Mouse (Mus musculus): ENCODE results near the gene Pcnx3.
A peak's percentile ranks its signal among the peaks of the same experiment; 100 is the strongest.

Pcnx3 gene

DNA sequence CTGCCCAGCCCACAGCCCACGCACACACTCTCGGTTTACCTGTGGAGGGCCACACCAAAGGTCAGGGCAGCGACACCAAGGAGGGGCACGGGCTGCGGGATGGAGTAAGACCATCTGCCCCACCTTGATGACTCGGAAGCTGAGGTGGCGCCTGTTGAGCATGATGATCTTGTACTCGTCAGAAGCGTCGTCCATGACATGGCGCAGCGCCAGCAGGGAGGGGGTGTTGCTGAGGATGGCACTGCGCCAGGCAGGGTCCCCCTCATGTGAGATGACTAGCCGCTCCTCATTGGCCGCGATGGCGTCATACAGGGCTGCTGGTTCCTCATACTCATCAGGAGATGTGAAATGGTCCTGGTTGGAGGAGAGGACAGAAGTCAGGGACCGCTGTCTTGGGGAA, 22.3 kb downstream of the Pcnx3 start:
- H3K27me3 ChIP-seq (ENCODE audit: control insufficient read depth, insufficient read depth, low read length, poor library complexity, severe bottlenecking): no peaks in the 10 kb centered on the region
- DNase-seq (ENCODE audit: low read depth, low spot score): no peak
- peaks cover 8% of the 10 kb centered on the region for H3K36me3 ChIP-seq (ENCODE audit: control insufficient read depth, insufficient read depth, low read length, poor library complexity, severe bottlenecking)

DNA sequence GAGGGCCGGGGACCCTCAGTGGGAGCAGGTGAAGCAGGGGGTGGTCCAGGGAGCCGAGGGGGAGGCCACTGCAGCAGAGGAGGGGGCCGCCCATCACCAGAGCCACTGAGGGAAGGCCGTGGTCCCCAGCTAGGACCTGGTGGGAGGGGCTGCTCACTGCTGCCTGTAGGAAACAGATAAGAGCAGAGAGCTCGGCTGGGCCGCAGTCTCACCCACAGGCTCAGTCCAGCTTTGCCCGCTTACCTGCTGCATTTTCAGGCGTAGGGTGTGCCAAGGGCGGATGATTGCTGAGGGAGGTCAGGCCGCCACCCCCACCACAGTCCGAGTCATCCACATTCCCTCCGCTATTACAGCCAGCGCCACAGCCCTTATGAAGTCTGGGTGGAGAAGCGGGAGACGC, 23.2 kb downstream of the Pcnx3 start:
- Histone ChIP-seq H3K36me3 (ENCODE audit: control insufficient read depth, insufficient read depth, low read length, poor library complexity, severe bottlenecking) (peaks cover 5% of the 10 kb centered on the region), H3K27me3 (ENCODE audit: control insufficient read depth, insufficient read depth, low read length, poor library complexity, severe bottlenecking) (no peaks in the 10 kb centered on the region)
- DNase-seq (ENCODE audit: low read depth, low spot score): no peak

DNA sequence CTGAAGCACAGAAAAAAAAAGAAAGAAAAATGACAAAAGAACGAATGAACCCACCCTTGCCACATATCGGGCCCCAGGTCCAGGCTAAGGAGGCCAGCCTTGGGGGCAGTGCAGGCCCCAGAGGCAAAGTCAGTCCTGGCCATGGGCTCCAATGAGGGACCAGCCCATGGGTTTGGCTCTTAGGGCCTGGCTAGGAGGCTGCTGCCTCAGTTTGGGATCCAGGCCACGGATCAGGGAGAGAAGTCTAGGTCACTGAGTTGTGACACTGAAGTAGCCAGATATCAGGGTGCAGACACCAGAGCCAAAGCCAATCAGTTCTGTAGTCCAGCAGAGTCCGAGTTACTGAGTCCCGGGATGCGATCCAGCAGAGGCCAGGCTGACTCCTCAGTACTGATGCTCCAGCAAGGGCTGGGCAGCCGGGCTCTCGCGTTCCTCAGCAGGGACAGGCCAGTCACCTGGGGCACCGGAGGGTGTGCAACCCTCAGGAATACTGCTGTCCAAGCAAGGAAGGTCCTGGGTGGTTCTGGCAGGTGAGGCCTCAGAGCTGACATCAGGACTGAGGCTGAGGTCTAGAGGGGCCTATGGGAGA, 23.9 kb downstream of the Pcnx3 start:
- no peaks in the 10 kb centered on the region for H3K27me3 ChIP-seq (ENCODE audit: control insufficient read depth, insufficient read depth, low read length, poor library complexity, severe bottlenecking)
- H3K36me3 ChIP-seq (ENCODE audit: control insufficient read depth, insufficient read depth, low read length, poor library complexity, severe bottlenecking): peaks cover 8% of the 10 kb centered on the region
- no peak for DNase-seq (ENCODE audit: low read depth, low spot score)

DNA sequence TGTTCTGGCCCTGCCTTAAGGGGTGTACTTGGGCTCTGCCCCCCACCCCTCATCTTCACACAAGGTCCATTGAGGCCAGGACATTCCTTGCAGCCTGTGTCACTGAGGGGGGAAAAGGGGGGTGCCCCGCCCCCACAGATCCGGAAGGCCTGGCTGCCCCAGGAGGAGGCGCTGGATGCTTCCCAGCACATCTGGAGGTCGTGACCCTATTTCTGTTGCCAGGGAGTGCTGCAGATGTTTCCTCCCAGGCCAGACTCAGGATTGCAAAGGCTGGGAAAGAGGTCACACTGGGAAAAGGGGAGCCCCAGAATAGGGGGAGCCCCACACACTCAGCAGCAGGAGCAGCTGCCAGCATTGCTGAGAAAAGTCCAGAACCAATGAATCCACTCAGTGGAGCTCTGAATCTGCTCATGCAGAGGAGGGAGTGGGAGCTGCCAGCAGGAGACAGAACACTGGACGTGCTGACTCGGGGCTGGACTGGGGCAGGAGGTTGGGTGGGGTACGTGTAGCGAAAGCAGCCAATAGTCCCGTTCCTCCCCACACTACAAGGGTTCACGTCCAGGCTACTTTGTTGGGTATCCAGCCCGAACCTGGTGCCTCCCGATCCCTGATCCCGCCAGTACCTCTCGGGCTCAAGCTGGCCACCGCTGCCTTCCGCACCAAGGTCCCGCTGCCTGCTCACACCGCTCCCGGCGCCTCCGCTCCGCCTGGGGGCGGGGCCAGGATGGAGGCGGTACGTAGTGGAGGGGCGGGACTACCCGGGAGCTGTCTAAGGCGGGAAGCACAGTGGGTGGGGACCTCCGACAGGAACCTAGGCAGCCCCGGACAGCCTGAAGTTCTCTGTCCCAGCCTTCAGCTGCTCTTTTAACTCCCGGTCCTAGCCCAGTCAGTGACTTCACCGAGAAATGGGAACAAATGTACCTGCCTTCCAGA, 25.5 kb downstream of the Pcnx3 start, which contains the start of gene Sipa1:
Gene Sipa1 (minus strand): TSS at position 727 of the 933 bp plus-strand sequence.
- no peaks in the 10 kb centered on the region for H3K27me3 ChIP-seq (ENCODE audit: control insufficient read depth, insufficient read depth, low read length, poor library complexity, severe bottlenecking)
- H3K36me3 ChIP-seq (ENCODE audit: control insufficient read depth, insufficient read depth, low read length, poor library complexity, severe bottlenecking): peaks cover 17% of the 10 kb centered on the region
- peak; percentile 91 for DNase-seq (ENCODE audit: low read depth, low spot score)

DNA sequence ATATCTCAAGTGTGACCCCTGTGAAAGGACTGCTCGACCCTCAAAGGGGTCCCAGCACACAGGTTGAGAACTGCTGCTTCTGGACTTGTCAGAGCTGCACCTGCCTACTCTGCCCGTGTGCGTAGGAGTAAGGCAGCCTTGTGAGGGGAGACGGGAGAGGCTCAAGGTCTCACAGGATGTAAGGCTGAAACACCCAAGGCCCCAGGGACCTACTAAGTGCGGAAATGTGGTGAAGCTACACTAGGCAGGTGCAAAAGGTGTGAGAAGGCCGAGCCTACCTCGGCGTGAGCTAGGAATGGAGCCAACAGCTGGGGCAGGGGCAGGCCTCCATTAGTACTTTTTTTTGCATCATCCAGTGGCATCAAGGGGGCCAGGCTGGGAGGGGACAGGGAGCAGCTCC, 26.4 kb downstream of the Pcnx3 start:
- peaks cover 23% of the 10 kb centered on the region for H3K36me3 ChIP-seq (ENCODE audit: control insufficient read depth, insufficient read depth, low read length, poor library complexity, severe bottlenecking)
- peak; percentile 91 for DNase-seq (ENCODE audit: low read depth, low spot score)
- no peaks in the 10 kb centered on the region for H3K27me3 ChIP-seq (ENCODE audit: control insufficient read depth, insufficient read depth, low read length, poor library complexity, severe bottlenecking)

DNA sequence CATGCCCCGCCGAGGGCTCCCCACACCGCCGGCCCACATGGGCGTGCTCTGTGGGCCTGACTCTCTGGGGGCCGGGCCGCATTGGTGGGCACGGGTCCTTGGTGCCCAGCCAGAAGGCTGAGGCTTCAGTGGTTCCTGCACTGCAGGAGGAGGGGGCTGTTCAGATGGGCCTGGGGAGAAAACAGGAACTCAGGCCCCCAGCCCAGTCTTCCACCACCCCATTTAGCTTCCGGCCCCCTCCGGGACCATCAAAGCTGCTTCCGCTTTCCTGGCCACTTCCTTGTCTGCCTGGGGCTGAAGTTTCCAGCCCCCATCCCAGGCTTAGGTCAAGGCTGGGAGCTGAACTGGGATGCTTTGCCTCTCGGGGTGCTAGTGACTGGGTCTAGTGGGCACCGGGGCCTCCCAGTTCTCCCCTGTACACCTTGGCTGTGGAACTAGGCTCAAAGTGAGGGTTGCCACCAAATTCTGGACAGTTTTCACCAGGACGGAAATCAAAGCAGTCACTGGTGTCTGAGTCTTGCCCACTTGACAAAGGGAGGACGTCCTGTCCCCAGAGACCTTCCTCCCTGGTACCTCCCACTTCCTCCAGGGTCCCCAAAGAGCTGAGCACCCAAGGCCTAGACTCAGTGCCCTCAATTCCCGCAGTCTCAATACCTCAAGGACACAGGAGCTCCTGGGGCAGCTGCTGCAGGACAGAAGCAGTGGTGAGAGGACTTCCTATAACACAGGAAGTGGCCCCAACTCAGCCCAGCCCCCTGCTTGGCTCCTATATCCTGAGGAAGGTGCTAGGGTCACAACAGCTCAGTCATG, 27.6 kb downstream of the Pcnx3 start:
- Histone ChIP-seq H3K36me3 (ENCODE audit: control insufficient read depth, insufficient read depth, low read length, poor library complexity, severe bottlenecking) (peaks cover 25% of the 10 kb centered on the region), H3K27me3 (ENCODE audit: control insufficient read depth, insufficient read depth, low read length, poor library complexity, severe bottlenecking) (no peaks in the 10 kb centered on the region)
- DNase-seq (ENCODE audit: low read depth, low spot score): peak; percentile 79

DNA sequence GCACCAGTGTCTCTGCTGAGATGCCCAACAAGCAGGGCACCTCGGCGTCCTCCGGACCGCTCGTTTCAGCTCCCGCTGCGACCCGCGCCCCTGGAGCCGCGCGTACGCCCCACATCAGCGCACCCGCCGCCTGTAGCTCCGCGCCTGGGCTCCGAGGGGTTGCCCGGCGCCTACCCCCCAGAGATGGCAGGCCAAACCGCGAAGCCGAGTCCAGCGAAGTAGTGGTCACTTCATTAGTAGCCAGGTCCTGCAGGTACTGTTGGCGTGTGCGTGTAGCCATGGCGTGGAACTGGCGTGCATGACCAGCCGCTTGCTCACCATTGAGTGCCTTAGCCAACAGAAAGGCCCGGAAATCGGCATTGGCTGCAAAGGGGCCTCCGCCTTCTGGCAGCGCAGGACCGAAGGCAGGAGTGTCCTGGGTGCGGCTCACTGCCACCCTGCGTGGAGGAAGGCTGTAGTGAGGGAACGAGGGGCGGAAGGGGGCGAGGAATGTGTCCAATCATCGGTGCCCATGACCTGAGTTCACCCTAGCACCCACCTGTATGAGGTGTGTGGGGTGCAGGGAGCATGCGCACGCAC, 33.9 kb downstream of the Pcnx3 start:
- Histone ChIP-seq H3K27me3 (ENCODE audit: control insufficient read depth, insufficient read depth, low read length, poor library complexity, severe bottlenecking) (no peaks in the 10 kb centered on the region), H3K36me3 (ENCODE audit: control insufficient read depth, insufficient read depth, low read length, poor library complexity, severe bottlenecking) (peaks cover 59% of the 10 kb centered on the region)
- DNase-seq (ENCODE audit: low read depth, low spot score): no peak

DNA sequence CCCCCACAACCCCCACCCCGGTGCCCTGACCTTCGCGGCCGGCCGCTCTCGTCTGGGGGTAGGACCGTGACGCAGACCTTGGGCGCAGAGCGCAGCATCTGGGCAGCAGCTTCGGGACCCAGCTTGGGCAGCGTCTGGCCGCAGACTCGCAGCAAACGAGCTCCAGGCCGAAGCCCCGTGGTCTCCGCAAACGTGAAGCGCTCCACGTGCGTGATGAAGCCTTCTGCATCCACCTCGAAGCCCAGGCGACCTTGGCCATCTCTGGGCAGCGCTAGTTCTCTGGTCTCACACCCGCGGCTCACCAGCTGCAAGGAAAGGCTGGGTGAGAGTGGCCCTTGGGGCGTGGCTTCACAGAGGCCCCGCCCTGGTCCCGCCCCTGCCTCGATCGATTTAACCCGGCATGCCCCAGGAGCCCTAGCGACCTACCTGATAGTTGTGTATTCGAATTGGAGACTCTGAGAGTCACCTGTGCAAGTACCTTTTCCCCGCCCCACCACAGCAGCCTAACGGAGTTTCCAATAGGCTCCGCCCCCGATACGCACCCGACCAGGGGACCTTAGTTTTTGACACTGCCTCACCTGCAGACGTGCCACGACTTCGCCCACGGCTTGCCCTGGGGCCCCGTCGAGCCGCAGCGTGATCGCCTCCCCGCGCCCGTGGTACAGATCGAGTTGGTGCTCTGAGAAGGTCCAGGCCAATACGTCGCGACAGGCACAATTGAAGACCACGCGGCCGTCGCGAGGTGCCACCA, 34.6 kb downstream of the Pcnx3 start:
- H3K36me3 ChIP-seq (ENCODE audit: control insufficient read depth, insufficient read depth, low read length, poor library complexity, severe bottlenecking): peaks cover 53% of the 10 kb centered on the region
- DNase-seq (ENCODE audit: low read depth, low spot score): no peak
- H3K27me3 ChIP-seq (ENCODE audit: control insufficient read depth, insufficient read depth, low read length, poor library complexity, severe bottlenecking): no peaks in the 10 kb centered on the region

DNA sequence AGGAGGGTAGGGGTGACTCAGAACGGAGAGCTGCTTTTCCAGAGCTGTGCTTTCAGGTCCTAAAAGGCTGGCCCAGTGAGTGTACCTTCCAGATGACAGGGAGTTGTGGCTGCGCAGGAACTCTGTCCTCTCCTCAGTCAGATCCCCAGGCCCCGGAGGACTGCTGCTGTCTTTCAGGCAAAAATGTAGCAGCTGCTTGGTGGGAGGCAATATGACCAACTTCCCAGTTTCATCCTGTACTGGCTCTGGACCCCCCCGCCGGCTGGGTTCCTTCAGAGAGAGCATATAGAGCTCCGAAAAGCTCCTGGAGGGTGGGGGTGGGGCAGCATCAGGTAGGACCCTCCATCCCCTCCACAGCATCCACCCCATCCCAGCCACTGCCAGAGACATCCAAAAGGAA, 36.1 kb downstream of the Pcnx3 start:
- H3K36me3 ChIP-seq (ENCODE audit: control insufficient read depth, insufficient read depth, low read length, poor library complexity, severe bottlenecking): peaks cover 47% of the 10 kb centered on the region
- no peaks in the 10 kb centered on the region for H3K27me3 ChIP-seq (ENCODE audit: control insufficient read depth, insufficient read depth, low read length, poor library complexity, severe bottlenecking)
- no peak for DNase-seq (ENCODE audit: low read depth, low spot score)

DNA sequence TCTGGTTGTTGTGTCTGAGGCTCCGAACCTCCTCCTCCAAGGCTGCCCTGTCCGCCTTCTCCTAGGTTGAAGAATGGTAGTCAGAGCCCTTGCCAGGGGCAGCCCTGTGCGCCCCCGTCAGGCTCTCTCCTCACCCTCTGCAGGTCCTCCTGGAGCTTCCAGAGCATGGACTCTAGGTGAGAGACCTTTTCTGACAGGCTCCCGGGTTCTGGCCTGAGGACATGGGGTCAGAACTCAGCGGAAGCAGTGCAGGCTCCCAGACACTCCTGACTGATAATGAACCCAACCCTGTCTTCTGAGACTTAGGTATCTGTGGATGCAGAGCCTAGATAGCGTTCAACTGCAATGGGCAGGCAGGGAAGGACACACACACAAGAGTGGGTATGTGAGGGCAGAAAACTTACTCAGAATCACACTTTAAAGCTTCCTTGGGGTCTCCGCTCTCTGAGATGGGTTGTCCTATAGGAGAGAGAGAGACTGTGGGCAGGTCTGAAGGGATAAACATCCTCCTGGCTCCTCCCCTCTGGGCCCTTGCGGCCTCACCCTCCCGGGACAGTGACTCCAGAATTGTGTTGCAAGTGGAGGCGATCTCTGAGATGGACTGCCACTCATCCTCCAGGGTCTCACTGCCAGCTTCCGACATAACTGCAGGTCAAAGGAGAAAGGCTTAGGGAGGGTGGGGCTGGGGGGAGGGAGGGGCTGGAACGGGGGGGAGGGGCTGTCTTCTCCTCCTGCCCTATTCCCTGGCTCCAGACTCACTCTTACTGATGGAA, 37.0 kb downstream of the Pcnx3 start:
- H3K27me3 ChIP-seq (ENCODE audit: control insufficient read depth, insufficient read depth, low read length, poor library complexity, severe bottlenecking): no peaks in the 10 kb centered on the region
- H3K36me3 ChIP-seq (ENCODE audit: control insufficient read depth, insufficient read depth, low read length, poor library complexity, severe bottlenecking): peaks cover 51% of the 10 kb centered on the region
- DNase-seq (ENCODE audit: low read depth, low spot score): no peak

DNA sequence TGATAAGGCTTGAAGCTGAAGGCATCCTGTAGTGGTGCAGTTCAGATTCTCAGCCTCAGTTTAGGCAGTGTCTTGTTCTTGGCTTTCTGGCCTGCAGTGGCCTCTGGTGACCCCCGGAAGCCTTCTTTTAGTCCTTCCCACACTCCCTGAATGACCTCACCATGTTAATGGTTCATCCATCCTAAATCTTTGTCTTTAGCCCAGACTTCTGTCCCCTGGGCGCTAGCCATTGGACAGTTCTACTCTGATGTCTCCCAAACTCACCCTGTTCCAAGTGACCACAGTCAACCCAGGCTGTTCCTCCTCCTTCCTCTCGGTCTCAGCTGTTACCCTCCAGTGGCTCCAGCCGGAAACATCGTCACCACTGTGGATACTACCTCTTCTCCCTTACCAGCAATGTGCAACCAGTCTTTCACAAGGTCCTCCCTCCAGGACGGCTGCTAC, 39.4 kb downstream of the Pcnx3 start:
- H3K27me3 ChIP-seq (ENCODE audit: control insufficient read depth, insufficient read depth, low read length, poor library complexity, severe bottlenecking): no peaks in the 10 kb centered on the region
- H3K36me3 ChIP-seq (ENCODE audit: control insufficient read depth, insufficient read depth, low read length, poor library complexity, severe bottlenecking): peaks cover 46% of the 10 kb centered on the region
- DNase-seq (ENCODE audit: low read depth, low spot score): peak; percentile 63

DNA sequence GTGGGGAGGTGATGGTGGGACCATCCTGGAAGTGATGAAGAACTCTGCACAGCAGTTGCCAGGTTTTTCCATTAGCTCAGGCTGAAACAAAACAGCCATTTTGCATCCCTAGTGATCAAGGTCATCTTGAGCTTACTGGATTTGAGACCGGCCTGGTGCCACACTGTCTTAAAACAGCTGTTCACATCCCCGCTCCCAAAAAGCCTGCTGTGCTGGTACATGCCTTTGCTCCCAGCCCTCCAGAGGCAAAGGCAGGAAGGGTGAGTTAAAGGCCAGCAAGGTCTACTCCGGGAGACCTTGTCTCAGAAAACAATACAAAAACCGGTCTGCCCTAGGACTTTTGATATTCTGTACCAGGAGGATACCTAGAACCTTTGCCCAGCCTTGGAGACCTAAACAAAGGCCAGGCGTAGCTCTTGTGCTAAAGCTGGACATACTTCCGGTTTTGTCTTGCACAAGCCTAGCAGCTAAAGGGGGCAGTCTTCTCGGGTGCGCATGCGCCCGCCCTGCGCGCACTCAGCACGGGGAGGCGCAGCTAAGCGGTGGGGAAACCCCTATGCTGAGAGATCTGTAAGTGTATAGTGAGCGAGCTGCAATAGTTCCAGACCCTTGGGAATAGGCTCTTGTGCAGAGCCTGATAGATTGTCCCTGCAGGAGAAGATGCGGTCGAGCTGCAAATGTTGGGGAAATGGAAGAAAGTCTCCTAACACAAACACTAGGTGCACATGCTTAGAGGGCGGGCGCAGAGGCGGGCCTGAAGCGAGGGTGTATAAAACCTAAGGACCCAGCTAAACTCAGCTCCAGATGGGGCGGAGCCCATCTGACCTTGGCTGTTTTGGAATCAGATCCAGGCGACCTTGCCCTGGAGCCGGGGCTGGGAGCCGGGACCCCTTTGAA, 40.1 kb downstream of the Pcnx3 start:
- Histone ChIP-seq H3K27me3 (ENCODE audit: control insufficient read depth, insufficient read depth, low read length, poor library complexity, severe bottlenecking) (no peaks in the 10 kb centered on the region), H3K36me3 (ENCODE audit: control insufficient read depth, insufficient read depth, low read length, poor library complexity, severe bottlenecking) (peaks cover 43% of the 10 kb centered on the region)
- peak; percentile 93 for DNase-seq (ENCODE audit: low read depth, low spot score)

DNA sequence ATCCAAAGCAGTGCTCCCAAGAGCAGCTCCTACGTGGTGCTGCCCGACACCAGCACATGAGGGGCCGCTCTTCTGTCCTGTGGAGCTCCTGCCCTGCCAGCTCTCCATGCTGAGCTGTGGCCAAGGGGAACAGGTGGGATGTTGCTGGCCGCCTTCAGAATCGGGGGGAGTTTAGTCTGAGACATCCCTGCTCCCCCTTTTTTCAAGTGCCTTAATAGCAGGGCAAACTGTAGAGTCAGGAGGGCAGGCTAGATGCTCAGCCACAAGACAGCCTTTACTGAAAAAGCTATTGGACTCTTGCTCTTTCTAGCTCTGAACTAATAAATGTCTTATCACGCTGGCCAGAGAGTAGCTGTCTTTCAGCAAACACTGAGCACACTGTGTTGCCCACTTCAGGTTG, 40.9 kb downstream of the Pcnx3 start:
- Histone ChIP-seq H3K36me3 (ENCODE audit: control insufficient read depth, insufficient read depth, low read length, poor library complexity, severe bottlenecking) (peaks cover 40% of the 10 kb centered on the region), H3K27me3 (ENCODE audit: control insufficient read depth, insufficient read depth, low read length, poor library complexity, severe bottlenecking) (no peaks in the 10 kb centered on the region)
- DNase-seq (ENCODE audit: low read depth, low spot score): no peak

All from splenic B cell, adult 2 months (primary cell).